Mouse (Mus musculus) adrenal gland, postnatal 14 days (tissue): ENCODE data around the gene Olfr90. TPM values are rescaled to one million over a fixed set of nuclear protein-coding genes. Genes with fewer than 3 reads are reported as not detected.
A peak's percentile ranks its signal among the peaks of the same experiment; 100 is the strongest.
"Not testable (repeated sequence)": the region's sequence is repeated elsewhere in the genome, so short reads cannot be mapped to it uniquely, and the experiment has no call there.

Experiments used
- DNase-seq: peaks from one replicate; pipeline ENCODE4 v3.0.0; 2021; ENCODE audit warnings: mixed read lengths
- long read RNA-seq, 2 experiments: library from polyadenylated mRNA; stranded (forward); transcript quantifications; one replicate each; pipeline ENCODE4 v2.0.0; 2021
- total RNA-seq: library from RNA; stranded (reverse); gene quantifications from 2 replicates; pipeline ENCODE4 v1.2.3, GENCODE M21; 2021

Olfr90 gene
- not detected in 2 replicates for total RNA-seq
- long read RNA-seq, experiment 1: 0 reads
- long read RNA-seq, experiment 2: 0 reads

DNA sequence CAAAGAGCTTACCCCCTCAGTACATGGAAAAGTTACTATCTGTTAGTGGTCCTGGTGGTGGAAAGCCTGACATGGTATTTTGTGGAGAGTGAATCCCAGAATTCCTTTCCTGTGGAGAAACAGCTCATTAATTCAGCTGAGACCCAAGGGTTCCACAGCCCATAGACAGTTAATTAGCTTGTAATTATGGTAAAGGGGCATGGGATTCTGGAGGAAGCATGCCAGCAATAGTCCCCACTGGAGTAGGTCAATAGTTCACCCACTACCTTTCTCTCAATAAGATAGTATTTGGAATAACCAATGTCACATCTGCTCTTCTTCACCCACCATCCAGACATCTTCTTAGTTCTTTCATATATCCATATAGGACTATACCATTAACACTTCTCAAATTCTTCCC, at the start of gene Olfr90:
Olfr90 (minus strand) TSS at position 101 of the 400 bp plus-strand sequence.
- DNase-seq: no peak

DNA sequence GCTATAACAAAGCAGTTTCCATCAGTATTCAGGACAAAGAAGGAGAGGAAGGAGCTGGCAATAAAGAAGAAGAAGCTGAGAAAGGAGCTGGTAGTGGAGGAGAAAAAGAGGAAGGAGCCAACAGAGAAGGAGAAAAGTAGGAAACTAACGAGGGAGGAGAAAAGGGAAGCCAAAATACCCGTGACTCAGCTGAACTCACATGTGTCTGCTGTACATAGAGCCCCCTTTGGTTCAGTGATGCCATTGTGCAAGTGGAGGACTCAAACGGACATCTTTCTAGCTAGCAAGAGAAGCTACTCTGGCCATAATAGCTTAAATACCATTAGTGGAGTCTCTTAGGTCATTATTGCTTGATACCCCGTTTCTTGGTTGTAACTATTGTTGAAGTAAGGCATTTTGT, 43.1 kb upstream of the Olfr90 start:
- not testable (repeated sequence) for DNase-seq

DNA sequence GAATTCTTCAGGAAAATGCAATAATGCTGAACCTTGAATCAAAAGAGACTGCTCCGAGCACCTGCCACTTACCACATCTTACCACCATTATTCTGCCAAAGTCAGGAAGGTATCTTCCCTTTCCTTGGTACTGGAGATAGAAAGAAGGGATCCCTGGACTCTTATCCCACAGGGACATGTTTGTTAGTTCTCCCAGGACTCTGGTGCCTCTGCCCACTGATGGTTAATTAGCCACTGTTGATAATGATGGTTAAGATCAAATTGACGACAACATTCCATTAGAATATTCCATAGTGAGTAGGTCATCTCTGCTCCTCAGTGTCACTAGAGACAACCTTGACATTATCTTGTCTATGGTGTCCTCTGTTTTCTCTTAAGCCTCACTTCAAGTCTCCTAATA, 31.7 kb upstream of the Olfr90 start, which contains the start of gene Olfr92:
Olfr92 (minus strand) TSS at position 101 of the 400 bp plus-strand sequence.
- DNase-seq: no peak

DNA sequence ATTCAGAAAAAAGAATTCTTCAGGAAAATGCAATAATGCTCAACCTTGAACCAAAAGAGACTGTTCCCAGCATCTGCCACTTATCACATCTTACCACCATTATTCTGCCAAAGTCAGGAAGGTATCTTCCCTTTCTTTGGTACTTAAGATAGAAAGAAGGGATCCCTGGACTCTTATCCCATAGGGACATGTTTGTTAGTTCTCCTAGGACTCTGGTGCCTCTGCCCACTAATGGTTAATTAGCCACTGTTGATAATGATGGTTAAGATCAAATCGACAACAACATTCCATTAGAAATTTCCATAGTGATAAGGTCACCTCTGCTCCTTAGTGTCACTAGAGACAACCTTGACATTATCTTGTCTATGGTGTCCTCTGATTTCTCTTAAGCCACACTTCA, 9.9 kb upstream of the Olfr90 start, which contains the start of gene Olfr91:
Olfr91 (minus strand) TSS at position 101 of the 400 bp plus-strand sequence.
- DNase-seq: no peak

DNA sequence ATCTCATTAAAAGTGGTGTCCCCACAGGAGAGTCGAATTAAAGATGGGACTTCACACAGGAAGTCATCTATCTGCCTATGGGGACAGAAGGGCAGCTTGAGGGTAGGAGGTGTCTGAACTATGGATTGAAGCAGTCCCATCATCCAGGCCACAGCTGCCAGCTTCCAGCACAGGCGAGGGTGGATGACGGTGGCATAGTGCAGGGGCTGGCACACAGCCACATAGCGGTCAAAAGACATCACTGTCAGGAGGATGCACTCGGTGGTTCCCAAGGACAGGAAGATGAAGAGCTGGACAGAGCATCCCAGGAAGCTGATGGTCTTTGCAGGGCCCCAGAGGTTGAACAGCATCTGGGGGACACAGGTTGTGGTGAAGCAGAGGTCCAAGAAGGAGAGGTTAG, 5.0 kb upstream of the Olfr90 start:
- no peak for DNase-seq

DNA sequence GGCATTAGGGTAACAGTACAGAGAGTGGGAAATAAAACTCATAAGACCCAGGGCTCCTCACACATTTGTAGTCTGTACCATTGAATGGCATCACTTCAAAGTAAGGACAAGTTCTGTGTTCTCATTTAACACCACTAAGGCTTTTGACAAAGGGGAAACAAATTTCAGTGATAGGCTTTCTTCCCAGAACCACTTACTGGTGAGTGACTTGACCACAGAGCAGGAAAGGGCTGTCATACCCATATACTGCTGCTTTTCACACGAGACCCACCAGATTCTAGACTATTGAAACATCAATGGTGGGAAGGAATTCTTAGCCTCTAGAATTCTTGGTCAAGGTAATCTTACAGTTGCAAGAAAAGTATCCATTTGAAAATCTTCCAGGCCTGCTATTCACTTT, 3.9 kb upstream of the Olfr90 start:
- no peak for DNase-seq

DNA sequence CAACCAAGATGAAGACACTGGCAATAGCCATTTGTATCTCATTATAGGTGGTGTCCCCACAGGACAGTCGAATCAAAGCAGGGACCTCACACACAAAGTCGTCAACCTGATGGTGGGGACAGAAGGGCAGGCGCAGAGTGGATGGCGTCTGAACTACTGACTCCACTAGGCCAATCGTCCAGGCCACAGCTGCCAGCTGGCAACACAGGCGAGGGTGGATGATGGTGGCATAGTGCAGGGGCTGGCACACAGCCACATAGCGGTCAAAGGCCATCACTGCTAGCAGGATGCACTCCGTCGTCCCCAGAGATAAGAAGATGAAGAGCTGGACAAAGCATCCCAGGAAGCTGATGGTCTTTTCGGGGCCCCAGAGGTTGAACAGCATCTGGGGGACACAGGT, 2.8 kb downstream of the Olfr90 start:
- no peak for DNase-seq

DNA sequence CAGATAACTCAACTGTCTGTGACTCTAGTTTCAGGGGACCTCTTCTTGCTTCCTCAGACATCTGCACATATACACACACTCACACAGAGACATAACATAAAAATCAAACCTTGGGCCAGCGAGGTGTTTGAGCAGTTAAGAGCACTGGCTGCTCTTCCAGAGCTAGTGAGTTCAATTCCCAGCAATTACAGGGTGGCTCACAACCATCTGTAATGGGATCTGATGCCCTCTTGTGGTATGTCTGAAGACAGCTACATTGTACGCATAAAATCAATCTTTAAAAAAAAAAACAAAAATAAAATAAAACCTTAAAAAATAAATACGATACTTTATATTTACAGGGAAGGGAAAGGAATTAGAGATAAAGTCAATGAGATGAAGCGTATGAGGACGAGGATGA, 3.7 kb downstream of the Olfr90 start:
- no peak for DNase-seq

DNA sequence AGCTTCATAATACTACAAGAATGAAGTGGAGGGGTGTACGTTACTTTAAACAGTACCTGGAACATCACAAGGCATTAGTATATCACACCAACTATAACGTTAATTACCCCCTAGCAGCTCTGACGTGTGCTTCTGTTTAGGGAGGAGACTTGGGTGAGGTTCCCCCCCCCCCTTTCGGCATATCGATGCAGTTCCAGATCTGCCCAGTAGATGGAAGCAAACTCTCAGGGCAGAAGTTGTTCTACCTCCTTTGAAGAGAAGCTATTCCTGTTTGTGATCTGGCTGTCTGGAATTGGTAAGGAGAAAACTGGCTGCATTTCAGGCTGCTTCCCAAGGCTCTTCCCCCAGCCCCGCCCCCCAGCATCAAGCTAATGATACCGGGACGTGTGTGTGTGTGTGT, 5.0 kb downstream of the Olfr90 start:
- DNase-seq: peak; percentile 72

DNA sequence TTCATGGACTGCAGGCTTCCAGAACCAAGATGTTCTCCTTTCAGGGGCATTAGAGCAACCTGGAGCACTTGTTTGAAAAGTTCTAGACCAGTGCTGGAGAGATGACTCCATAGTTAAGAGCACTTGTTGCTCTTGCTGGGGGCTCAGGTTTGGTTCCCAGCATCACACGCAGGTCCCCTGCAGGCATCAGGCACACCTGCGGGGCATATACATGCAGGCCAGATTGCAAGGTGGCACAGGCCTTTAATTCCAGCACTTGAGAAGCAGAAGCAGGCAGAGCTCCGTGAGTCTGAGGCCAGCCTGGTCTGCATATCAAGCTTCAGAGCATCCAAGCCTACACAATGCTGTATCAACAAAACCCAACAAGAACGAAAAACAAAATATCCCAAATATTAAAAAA, 6.6 kb downstream of the Olfr90 start:
- DNase-seq: no peak

DNA sequence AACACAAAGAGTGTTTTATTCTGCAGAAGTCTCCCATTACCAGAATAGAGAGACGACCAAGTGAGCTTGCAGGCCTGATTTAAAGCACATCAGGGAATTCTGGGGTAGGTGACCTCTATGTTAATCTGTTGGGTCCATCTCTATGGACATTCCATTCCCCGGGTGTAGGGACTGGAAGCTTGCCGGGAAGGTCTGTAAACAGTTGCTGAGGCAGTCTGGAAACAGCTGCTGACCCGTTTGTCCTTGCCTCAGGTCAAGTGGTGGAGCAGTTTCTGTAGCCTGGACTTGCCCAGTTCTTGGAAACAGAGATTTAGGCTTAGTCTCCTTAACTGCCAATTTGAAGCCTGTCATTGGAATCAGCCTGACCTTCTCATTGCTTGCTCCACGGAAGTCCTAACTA, 8.2 kb downstream of the Olfr90 start:
- no peak for DNase-seq

DNA sequence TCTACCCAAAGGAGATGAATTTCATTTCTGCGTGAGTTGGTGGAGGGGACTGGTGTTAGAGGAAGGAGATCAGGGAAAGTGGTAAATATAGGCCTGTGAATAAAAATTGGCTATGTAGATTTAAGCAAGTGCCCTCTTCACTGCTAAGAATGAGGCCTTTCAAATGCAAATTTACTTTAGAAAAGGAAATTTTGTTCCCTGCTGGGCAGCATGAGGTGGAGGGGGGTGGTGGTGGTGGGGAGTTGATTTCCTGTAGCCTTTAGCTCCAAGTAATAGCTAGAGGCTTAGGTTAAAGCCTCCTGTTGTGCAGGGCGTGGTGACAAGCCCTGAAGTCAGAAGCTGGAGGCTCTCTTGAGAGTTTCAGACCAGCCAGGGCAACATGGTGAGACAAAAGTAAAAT, 9.3 kb downstream of the Olfr90 start:
- DNase-seq: no peak

DNA sequence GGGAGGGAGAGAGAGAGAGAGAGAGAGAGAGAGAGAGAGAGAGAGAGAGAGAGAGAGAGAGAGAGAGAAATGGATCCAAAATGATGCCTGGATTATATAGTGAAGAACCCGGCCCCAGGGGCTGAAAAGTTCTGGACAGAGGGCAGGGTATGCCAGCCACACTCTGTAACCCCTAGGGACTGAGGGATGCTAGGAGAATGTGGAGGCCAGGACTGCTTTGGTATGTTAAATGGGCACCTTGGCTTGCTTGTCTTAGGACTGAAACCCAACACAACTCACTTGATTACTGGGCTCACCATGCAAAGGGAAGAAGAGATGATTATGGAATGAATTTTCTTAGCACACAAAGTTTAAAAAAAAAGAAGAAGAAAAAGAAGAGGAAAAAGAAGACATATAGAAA, 10.1 kb downstream of the Olfr90 start:
- no peak for DNase-seq

DNA sequence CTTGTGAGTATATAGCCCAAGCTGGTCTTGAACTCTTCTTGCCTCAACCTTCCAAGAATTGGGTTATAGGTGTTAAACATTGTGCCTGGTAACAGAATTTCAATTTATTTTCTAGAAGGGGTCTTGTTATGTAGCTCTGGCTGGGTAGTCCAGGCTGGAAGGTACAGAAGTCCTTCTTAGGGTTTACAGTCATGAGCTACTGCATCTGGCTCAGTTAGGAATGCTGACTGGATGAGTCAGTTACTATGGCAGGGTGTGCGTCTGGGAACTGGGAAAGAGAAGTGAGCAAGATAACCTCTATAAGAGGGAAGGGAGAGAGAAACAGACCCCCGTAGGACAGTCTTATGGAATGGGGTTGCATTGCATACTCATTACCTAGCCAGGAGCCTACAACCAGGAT, 12.5 kb downstream of the Olfr90 start:
- DNase-seq: no peak

DNA sequence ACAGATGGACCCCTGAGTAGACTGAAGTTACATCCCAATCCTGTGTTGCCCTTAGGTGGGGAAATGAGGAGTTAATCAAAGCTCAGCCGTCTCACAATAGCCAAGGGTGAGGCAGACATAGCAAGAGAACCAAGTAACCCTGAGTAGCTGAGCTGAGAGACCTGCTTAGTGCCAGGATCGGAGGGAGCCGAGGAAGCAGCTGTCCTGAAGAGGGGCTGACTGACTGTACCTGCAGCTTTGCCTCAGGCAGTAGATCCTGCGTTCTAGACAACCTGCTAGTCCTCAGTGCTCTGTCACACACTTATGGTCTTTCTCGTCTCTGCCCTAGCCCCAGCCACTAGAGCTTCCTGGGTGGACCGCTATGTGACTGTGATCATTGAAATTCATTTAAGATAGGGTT, 13.1 kb downstream of the Olfr90 start:
- DNase-seq: no peak

DNA sequence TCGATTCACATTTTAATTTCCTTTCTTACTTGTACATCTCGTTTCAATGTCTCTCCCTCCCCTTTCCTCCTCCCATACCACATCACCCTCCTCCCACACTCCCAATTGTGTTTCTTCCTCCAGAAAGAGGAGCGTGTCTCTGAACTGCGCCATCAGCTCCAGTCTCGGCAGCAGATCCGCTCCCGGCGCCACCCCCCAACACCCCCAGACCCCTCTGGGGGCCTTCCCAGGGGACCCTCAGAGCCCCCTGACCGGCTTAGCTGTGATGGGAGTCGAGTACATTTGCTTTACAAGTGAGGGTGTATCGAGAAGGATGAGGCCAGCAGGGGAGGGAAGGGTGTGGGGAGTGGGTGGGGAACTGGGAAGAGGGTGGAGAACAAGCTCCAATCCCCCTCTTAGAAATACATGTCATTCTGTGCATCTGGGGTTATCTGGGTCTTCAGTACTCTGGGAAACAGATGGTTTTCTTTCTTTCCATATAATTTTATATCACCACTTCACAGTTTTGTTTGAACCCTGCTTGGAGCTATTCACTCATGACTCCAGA, 15.5 kb downstream of the Olfr90 start:
- DNase-seq: no peak

DNA sequence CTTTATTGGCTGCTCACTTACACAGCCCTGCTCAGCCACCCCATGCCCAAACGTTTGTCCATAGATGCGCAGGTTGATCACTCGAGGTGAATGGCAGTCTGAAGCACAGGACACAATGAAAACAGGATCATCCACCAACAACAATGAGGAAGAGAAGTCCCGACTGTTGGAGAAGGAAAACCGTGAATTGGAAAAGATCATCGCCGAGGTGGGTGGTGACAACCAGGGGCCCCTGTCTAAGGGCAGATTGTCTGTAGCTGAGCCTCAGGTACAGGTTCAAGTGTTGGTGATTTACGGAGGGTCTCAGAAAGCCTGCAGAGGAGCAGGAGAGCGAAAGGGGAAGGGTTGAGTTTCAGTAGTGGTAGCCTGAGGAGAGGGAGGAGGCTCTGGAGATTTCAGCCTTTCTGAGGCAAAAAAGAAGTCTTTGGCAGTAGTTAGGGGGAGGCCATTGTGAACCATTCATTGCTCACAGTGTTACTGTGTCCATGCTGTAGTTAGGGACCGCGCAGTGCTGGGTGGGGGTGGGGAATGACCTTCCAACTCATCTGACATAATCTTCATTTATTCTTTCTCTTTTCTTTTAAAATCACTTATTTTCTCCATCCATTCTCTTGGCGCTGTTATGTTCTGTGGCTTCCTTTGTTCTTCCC, 16.1 kb downstream of the Olfr90 start:
- no peak for DNase-seq

DNA sequence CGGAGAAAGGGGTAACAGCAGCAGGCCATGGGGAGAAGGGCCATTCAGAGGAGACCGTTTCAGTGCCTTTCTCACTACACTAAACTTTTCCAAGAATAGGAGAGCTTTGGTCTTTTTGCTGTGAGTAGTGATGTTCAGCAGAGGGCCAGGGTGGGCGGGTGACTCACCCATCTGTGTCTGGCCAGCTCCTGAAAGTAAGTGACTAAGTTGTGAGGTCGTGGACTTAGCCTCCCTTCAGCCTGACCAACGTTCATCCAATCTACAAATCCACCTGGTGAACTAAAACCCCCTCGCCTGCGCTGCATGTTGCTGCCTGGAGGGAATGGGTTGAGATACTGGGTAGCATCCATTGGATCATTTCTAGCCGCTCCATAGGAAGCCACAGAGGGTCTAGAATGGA, 18.2 kb downstream of the Olfr90 start:
- DNase-seq: no peak

DNA sequence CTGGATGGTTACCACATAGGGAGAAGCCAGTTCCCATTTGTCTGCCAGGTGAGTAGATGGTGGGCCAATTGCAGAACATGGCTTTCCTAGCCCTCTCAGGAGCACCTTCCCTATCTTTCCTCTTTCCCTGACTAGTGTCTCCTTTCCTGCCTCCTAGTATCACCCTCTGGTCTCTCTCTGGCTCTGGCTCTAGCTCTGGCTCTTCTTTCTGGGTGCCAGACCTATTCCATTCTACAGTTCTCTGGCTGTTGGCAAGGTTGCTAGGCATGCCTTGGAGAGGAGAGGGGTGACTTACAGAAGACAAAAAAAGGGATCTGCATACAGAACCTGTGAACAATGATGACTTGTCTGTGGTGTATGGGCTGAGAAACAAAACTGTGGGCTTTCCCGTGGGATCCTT, 20.4 kb downstream of the Olfr90 start:
- no peak for DNase-seq

DNA sequence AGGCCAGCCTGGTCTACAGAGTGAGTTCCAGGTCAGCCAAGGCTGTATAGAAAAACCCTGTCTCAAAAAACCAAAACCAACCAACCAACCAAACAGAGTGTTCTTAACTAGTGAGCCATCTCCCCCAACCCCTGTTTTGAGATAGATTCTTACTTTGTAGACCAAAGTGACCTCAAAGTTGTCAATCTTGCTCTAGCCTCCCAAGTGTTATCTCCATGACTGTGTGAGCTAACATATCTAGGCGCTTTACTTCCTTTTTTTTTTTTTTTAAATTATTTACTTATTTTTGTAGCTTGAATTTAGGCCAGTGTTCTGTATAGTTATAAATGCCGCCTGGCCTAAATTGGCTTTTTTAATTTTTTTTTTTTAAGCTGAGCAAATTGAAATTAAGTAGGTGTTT, 22.3 kb downstream of the Olfr90 start:
- DNase-seq: no peak

DNA sequence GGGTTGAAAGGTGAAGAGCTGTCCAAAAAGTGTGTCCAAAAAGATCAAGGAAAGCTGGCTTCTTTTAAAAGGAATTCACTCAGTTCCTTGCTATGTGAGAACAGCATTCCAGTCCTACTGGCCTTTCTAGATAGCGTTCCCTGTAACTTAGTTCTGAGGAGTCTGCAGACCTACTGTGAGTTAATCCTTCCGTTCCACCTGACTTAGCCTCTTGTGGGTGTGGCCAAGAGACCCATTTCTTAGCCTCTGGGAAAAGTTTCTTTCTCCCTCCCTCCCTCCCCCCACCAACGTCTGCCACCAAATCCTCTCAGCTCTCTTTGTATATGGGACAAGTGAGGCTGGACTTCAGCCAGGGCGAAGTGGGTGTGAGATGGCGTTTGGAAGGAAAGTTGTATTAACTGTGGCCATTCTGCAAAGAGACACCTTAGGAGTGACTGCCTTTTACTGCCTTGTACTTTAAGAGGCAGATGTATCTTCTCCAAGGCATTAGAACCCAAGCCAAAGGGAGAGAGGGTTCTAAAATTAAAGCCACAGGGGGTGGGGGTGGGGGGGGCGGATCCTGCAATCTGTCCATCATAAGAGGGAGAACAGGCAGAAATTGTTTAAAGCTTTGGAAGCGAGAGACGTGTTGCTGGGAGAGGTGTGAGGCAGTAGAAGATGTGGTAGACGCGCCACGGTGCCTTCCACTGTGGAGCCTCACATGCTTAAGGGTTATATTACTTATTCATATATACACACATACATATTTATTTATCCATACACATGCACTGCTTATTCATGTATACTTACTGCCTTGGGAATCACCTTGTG, 24.4 kb downstream of the Olfr90 start:
- DNase-seq: no peak

DNA sequence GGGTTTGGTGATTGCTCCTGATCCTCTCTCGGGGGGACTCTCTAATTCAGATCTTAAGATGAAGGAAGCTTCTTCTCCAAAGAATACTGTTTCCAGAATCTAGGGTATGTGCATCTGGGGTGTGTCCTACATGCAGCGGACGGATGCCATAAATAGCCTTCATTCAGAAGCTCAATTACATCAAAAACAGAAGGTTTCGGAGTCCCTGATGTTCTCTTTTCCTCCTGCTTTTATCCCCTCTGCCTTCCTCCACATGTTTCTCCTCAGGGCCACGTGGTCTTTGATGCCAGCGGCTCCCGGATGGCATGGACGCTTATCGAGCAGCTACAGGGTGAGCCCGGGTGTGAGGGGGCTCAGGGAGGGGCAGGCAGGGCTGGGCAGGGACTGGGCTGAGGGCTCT, 25.2 kb downstream of the Olfr90 start:
- no peak for DNase-seq

DNA sequence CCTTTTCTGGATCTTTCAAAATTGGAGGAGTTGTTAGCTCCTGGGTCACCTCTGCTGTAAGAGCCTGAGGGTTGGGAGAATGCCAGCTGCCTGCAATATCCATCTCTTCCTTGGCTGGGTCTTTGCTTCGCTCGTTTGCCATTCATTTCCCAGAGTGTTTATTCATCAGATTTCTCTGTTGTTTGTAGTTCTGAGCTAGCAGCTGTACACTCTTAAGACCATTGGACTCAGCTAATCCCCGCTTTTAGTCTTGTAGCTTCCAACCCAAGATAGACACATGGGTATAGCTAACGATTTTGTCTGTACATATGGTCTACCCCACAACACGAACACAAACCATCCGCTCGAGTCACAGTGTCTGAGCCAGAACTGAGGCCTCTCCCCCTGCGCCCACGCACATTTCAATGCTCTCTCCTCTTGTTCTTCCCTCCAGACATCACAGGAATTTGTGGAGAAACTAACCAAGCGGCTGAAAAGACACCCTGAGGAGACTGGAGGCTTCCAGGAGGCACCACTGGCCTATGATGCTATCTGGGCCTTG, 26.1 kb downstream of the Olfr90 start:
- no peak for DNase-seq
